15 mouse cellular contexts compared by ENCODE assay signal in genomic region chr15:68341056-68341455, GRCm38 (mm10).
"Had no signal": no experiment of that assay in that cellular context is flagged by ENCODE, and none has a peak within 500 bp of the region (broad histone marks: within the 10 kb centered on the region; RNA-seq: fewer than 3 reads in every experiment).

No protein-coding gene starts in this region.

- H3K27ac ChIP-seq: liver, embryonic 13.5 days; liver, embryonic 15.5 days; macrophage; midbrain, embryonic 13.5 days; midbrain, embryonic 15.5 days; neural tube, embryonic 12.5 days; stomach, embryonic 15.5 days; stomach, postnatal 0 days had no signal

- ATAC-seq: liver, postnatal 0 days; midbrain, embryonic 13.5 days; midbrain, embryonic 15.5 days had no signal

- H3K9me3 ChIP-seq: liver, embryonic 13.5 days; liver, embryonic 15.5 days; megakaryocyte, embryonic 14.5 days; midbrain, embryonic 13.5 days; midbrain, embryonic 15.5 days; neural tube, embryonic 12.5 days; stomach, embryonic 15.5 days had no signal

- H3K4me2 ChIP-seq: liver, embryonic 13.5 days; liver, embryonic 15.5 days; midbrain, embryonic 11.5 days; midbrain, embryonic 13.5 days; midbrain, embryonic 15.5 days; neural tube, embryonic 12.5 days; stomach, embryonic 15.5 days had no signal

- DNase-seq: liver, embryonic 13.5 days; liver, postnatal 0 days; right cerebral cortex, postnatal 14 days; thymus, adult 2 months; thymus, postnatal 25 days; thymus, postnatal 4 days had no signal

- H3K4me1 ChIP-seq: liver, embryonic 13.5 days; liver, embryonic 15.5 days; midbrain, embryonic 13.5 days; midbrain, embryonic 15.5 days; neural tube, embryonic 12.5 days; stomach, embryonic 15.5 days had no signal

- H3K4me3 ChIP-seq: liver, embryonic 13.5 days; liver, embryonic 15.5 days; megakaryocyte, embryonic 14.5 days; midbrain, embryonic 13.5 days; midbrain, embryonic 15.5 days; neural tube, embryonic 12.5 days; stomach, embryonic 15.5 days had no signal

- H3K9ac ChIP-seq: liver, embryonic 13.5 days; liver, embryonic 15.5 days; liver, postnatal 0 days; midbrain, embryonic 13.5 days; midbrain, embryonic 15.5 days; neural tube, embryonic 12.5 days; stomach, embryonic 15.5 days had no signal

- H3K27me3 ChIP-seq: liver, embryonic 13.5 days; liver, embryonic 15.5 days; megakaryocyte, embryonic 14.5 days; midbrain, embryonic 13.5 days; midbrain, embryonic 15.5 days; neural tube, embryonic 12.5 days; stomach, embryonic 15.5 days had no signal

- H3K36me3 ChIP-seq: neural tube, embryonic 12.5 days; stomach, embryonic 15.5 days had no signal
